Mouse (Mus musculus): ENCODE data around the gene Itga11. TPM values are rescaled to one million over a fixed set of nuclear protein-coding genes. Genes with fewer than 3 reads are reported as not detected.

Itga11 gene
- polyA plus RNA-seq, 1 experiment from 2014 or later: 1.4 TPM

Other genes with a start within 250 kb of the Itga11 start
- 9.6 and 13.0 TPM in 2 replicates for gene Coro2b, start 140.8 kb upstream of the Itga11 start, polyA plus RNA-seq (2014; fragmentation: Nextera tagmentation; extraction: Ambion mirVana)
- 30.6 TPM in 2 replicates for gene Fem1b, start 134.1 kb downstream of the Itga11 start, polyA plus RNA-seq (2014; fragmentation: Nextera tagmentation; extraction: Ambion mirVana)
- 22.2 and 26.4 TPM in 2 replicates for gene Cln6, start 161.0 kb downstream of the Itga11 start, polyA plus RNA-seq (2014; fragmentation: Nextera tagmentation; extraction: Ambion mirVana)
- gene Calml4, start 180.3 kb downstream of the Itga11 start, polyA plus RNA-seq (2014; fragmentation: Nextera tagmentation; extraction: Ambion mirVana): 21.9 and 25.1 TPM in 2 replicates